Mouse (Mus musculus) hindbrain, embryonic 16.5 days (tissue): ENCODE results near the gene Kcnip4. TPM values are rescaled to one million over a fixed set of nuclear protein-coding genes. Genes with fewer than 3 reads are reported as not detected.

Source experiments
- ATAC-seq: fragments of 200-750 bp; cut with Nextera tagmentation; 2 replicates; pipeline ENCODE4 v1.8.0; 2017; ENCODE audit warnings: moderate TSS enrichment, moderate library complexity
- H3K27ac ChIP-seq: fragments of 300-500 bp; sonication (generic); 2 replicates; pipeline ENCODE4 v1.5.1; 2014; ENCODE audit warnings: low read depth, mild to moderate bottlenecking, control low read depth, low read length, moderate library complexity
- H3K27me3 ChIP-seq: fragments of 300-500 bp; sonication (generic); replicated peaks from 2 replicates; pipeline ENCODE4 v1.6.1; 2014; ENCODE audit warnings: low read length; ENCODE audit not compliant: control insufficient read depth, insufficient read depth
- H3K36me3 ChIP-seq: fragments of 300-500 bp; sonication (generic); 2 replicates; pipeline ENCODE4 v1.6.1; 2014; ENCODE audit warnings: mild to moderate bottlenecking, low read length, moderate library complexity, mixed read lengths; ENCODE audit not compliant: control insufficient read depth, insufficient read depth
- H3K4me1 ChIP-seq: fragments of 300-500 bp; sonication (generic); 2 replicates; pipeline ENCODE4 v1.6.1; 2014; ENCODE audit warnings: low read depth, low read length; ENCODE audit not compliant: control insufficient read depth, insufficient read depth
- H3K4me2 ChIP-seq: fragments of 300-500 bp; sonication (generic); 2 replicates; pipeline ENCODE4 v1.6.1; 2014; ENCODE audit warnings: mild to moderate bottlenecking, low read length, control low read depth, moderate library complexity
- H3K4me3 ChIP-seq: fragments of 300-500 bp; sonication (generic); 2 replicates; pipeline ENCODE4 v1.5.1; 2014; ENCODE audit warnings: mild to moderate bottlenecking, low read length, control low read depth, moderate library complexity
- H3K9ac ChIP-seq: fragments of 300-500 bp; sonication (generic); 2 replicates; pipeline ENCODE4 v1.6.1; 2014; ENCODE audit warnings: low read depth, mild to moderate bottlenecking, control low read depth, low read length, moderate library complexity
- H3K9me3 ChIP-seq: fragments of 300-500 bp; sonication (generic); 2 replicates; pipeline ENCODE4 v1.6.1; 2014; ENCODE audit warnings: mild to moderate bottlenecking, low read length, moderate library complexity; ENCODE audit not compliant: control insufficient read depth
- WGBS: fragments of 180-500 bp; shearing (Covaris S2); extraction: QIAGEN DNeasy Blood & Tissue Kit; methylation state at CpG from one replicate; pipeline ENCODE4 v1.1.7; 2014; 5-methylcytosine and 5-hydroxymethylcytosine counted together
- polyA plus RNA-seq: library from polyadenylated mRNA; unstranded; fragments of >200 nt; fragmentation: Nextera tagmentation; extraction: Ambion mirVana; gene quantifications from 2 replicates; pipeline ENCODE4 v1.2.1, GENCODE M21; 2015

The Kcnip4 gene
- polyA plus RNA-seq, 1 experiment from 2014 or later: 23.5 TPM

- Histone ChIP-seq H3K27me3 (no peaks in the 10 kb centered on the region), H3K4me3 (no peak overlapping the region), H3K4me2 (no peak overlapping the region), H3K27ac (no peak overlapping the region), H3K9me3 (no peaks in the 10 kb centered on the region), H3K4me1 (no peaks in the 10 kb centered on the region), H3K9ac (no peak overlapping the region), H3K36me3 (no peaks in the 10 kb centered on the region)
- 28% methylated on average over 1 of the region's 1 CpGs for WGBS
- no peak for ATAC-seq
These were observed 459.1 kb downstream of the Kcnip4 start for GRCm38 (mm10) chr5:49065646-49066045.

- H3K36me3 ChIP-seq: no peaks in the 10 kb centered on the region
- H3K27me3 ChIP-seq: no peaks in the 10 kb centered on the region
- H3K27ac ChIP-seq: no peak overlapping the region
- H3K4me2 ChIP-seq: no peak overlapping the region
- no peak overlapping the region for H3K9ac ChIP-seq
- no peaks in the 10 kb centered on the region for H3K4me1 ChIP-seq
- no peaks in the 10 kb centered on the region for H3K9me3 ChIP-seq
- H3K4me3 ChIP-seq: no peak overlapping the region
- no peak for ATAC-seq
These were observed 465.8 kb downstream of the Kcnip4 start for GRCm38 (mm10) chr5:49058926-49059325.

GRCm38 (mm10) chr5:49057636-49058340 is 466.9 kb downstream of the Kcnip4 start:
- H3K36me3 ChIP-seq: no peaks in the 10 kb centered on the region
- H3K27ac ChIP-seq: no peak overlapping the region
- WGBS: 91% methylated on average over 4 of the region's 4 CpGs
- H3K4me1 ChIP-seq: no peaks in the 10 kb centered on the region
- no peaks in the 10 kb centered on the region for H3K27me3 ChIP-seq
- ATAC-seq: no peak
- H3K9ac ChIP-seq: no peak overlapping the region
- no peaks in the 10 kb centered on the region for H3K9me3 ChIP-seq
- no peak overlapping the region for H3K4me2 ChIP-seq
- H3K4me3 ChIP-seq: no peak overlapping the region

- WGBS: 63% methylated on average over 1 of the region's 1 CpGs
- Histone ChIP-seq H3K4me3 (no peak overlapping the region), H3K27me3 (no peaks in the 10 kb centered on the region), H3K9me3 (no peaks in the 10 kb centered on the region), H3K9ac (no peak overlapping the region), H3K27ac (no peak overlapping the region), H3K4me2 (no peak overlapping the region), H3K36me3 (no peaks in the 10 kb centered on the region), H3K4me1 (no peaks in the 10 kb centered on the region)
- ATAC-seq: no peak
These were observed 476.7 kb downstream of the Kcnip4 start for GRCm38 (mm10) chr5:49047960-49048359.

DNA sequence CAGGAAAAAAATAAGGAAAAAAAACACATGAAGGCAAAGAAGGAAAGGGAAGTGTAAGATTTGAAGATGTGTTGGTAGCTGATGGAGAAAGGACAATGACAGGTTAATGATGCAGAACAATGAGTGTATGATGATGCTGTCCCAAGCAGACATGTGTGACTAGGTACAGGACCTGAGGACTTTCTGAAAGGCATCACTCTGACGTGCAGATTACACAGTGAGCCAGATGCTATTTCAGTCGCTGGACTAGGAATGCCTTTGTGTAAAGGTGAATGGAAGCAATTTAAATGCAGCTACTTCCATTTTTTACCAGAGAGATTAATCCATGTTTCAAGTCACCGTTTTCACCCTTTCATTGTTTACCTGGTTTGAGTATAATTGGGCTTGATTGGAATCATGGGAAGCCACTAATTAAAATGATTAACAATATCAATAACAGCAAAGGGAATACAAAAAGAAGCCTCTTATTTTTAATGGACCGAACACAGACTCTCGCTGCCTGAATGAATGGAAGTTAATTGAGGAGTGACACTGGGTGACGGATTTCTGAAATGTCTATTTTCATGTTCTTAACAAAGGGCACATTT is 483.4 kb downstream of the Kcnip4 start:
- H3K4me2 ChIP-seq: no peak overlapping the region
- H3K9ac ChIP-seq: no peak overlapping the region
- H3K9me3 ChIP-seq: no peaks in the 10 kb centered on the region
- ATAC-seq: no peak
- no peaks in the 10 kb centered on the region for H3K36me3 ChIP-seq
- no peak overlapping the region for H3K4me3 ChIP-seq
- no peaks in the 10 kb centered on the region for H3K27me3 ChIP-seq
- no peaks in the 10 kb centered on the region for H3K4me1 ChIP-seq
- no peak overlapping the region for H3K27ac ChIP-seq
- 26% methylated on average over 6 of the region's 6 CpGs for WGBS

GRCm38 (mm10) chr5:48997359-48997758 is 527.3 kb downstream of the Kcnip4 start:
- H3K27ac ChIP-seq: no peak overlapping the region
- ATAC-seq: no peak
- no peaks in the 10 kb centered on the region for H3K9me3 ChIP-seq
- WGBS: 66% methylated on average over 4 of the region's 4 CpGs
- H3K27me3 ChIP-seq: no peaks in the 10 kb centered on the region
- H3K4me1 ChIP-seq: no peaks in the 10 kb centered on the region
- no peak overlapping the region for H3K4me3 ChIP-seq
- H3K9ac ChIP-seq: no peak overlapping the region
- H3K36me3 ChIP-seq: no peaks in the 10 kb centered on the region
- no peak overlapping the region for H3K4me2 ChIP-seq

DNA sequence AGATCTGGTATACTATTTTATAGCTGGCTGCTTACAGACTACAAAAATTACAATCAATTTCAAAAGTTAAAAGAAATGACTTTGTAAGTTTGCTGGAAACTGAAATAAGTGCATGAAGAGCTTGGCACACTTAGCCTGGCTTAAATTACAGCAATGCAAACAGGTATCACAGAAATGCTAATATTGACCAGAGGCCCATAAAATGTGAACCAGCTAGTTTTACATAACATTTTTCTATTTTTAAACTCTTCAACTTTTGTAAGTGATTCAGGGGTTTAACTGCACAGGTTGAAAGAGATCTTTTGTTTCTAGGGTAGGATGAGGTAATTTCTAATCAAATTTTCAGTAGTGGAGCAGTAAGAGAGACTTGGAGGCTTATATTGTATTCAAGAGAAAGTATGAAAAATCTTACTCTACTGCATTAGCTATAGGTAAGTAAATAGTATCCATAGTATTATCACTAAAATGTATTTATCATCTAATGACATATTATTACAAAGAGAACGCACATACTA is 535.5 kb downstream of the Kcnip4 start:
- no peaks in the 10 kb centered on the region for H3K36me3 ChIP-seq
- no peaks in the 10 kb centered on the region for H3K27me3 ChIP-seq
- no peaks in the 10 kb centered on the region for H3K4me1 ChIP-seq
- H3K4me3 ChIP-seq: no peak overlapping the region
- H3K9ac ChIP-seq: no peak overlapping the region
- ATAC-seq: no peak
- WGBS: 85% methylated on average over 1 of the region's 1 CpGs
- H3K27ac ChIP-seq: no peak overlapping the region
- H3K4me2 ChIP-seq: no peak overlapping the region
- no peaks in the 10 kb centered on the region for H3K9me3 ChIP-seq

- no peaks in the 10 kb centered on the region for H3K4me1 ChIP-seq
- H3K4me2 ChIP-seq: no peak overlapping the region
- WGBS: 72% methylated on average over 2 of the region's 2 CpGs
- H3K9me3 ChIP-seq: no peaks in the 10 kb centered on the region
- no peak overlapping the region for H3K4me3 ChIP-seq
- no peak overlapping the region for H3K9ac ChIP-seq
- H3K27me3 ChIP-seq: no peaks in the 10 kb centered on the region
- no peak overlapping the region for H3K27ac ChIP-seq
- ATAC-seq: no peak; the same call in 1 of the 2 replicates
- H3K36me3 ChIP-seq: no peaks in the 10 kb centered on the region
These were observed 582.2 kb downstream of the Kcnip4 start for GRCm38 (mm10) chr5:48942378-48943088.

DNA sequence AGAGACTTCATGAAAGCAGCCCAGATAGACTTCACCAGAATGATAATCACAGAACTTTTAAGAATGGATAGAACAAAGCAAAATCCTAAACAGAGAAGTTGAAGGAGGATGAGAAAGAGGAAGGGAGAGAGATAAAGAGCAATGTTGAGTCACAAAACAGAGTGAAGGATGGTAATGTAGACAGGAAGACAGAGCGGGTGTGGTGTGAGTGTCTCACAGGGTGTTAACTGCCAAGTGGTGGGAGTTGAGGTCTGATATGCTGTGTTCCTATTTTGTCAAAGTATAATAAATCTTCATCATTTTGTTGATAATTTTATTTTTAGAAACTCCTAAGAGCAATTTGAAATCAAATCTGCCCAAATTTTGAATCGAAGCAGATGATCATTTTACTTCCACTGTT is 592.8 kb downstream of the Kcnip4 start:
- Histone ChIP-seq H3K9me3 (no peaks in the 10 kb centered on the region), H3K4me1 (no peaks in the 10 kb centered on the region), H3K27ac (no peak overlapping the region), H3K4me3 (no peak overlapping the region), H3K4me2 (no peak overlapping the region), H3K27me3 (no peaks in the 10 kb centered on the region), H3K36me3 (no peaks in the 10 kb centered on the region), H3K9ac (no peak overlapping the region)
- ATAC-seq: no peak
- 91% methylated on average over 2 of the region's 2 CpGs for WGBS
